Mouse (Mus musculus) heart, adult 2 months (tissue): ENCODE measurements at regions not wholly inside any gene's neighbourhood (a gene's known extent, or its start where the extent isn't known, plus 50 kb on each side); places are given as distances from the start of the nearest gene placed in this dataset.

Source experiments
- CTCF ChIP-seq: fragments of 200-600 bp; IDR thresholded peaks from 2 replicates; pipeline ENCODE4 v1.8.1; 2022; ENCODE audit warnings: antibody characterized with exemption, mild to moderate bottlenecking, moderate library complexity
- EP300 ChIP-seq: fragments of 200-500 bp; IDR thresholded peaks from 2 replicates; pipeline ENCODE4 v1.6.1; 2011; ENCODE audit warnings: low read depth, low read length, control low read depth; ENCODE audit not compliant: insufficient read depth
- POLR2A ChIP-seq: fragments of 200-500 bp; IDR thresholded peaks from 2 replicates; pipeline ENCODE4 v1.6.1; 2011; ENCODE audit warnings: mild to moderate bottlenecking, low read depth, low read length, control low read depth; ENCODE audit not compliant: insufficient read depth

GRCm38 (mm10) chr12:12802396-12802795 lies 139.3 kb downstream of the Mycn start:
- TF ChIP-seq CTCF (no peak), POLR2A (no peak), EP300 (no peak)
